Mouse (Mus musculus) heart, embryonic 14.5 days (tissue): ENCODE measurements at regions not wholly inside any gene's neighbourhood (a gene's known extent, or its start where the extent isn't known, plus 50 kb on each side); places are given as distances from the start of the nearest gene placed in this dataset.

Experiments
- ATAC-seq: fragments of 200-750 bp; cut with Nextera tagmentation; 2 replicates; pipeline ENCODE4 v1.8.0; 2017; ENCODE audit warnings: low read depth, moderate TSS enrichment; ENCODE audit not compliant: insufficient number of reproducible peaks, insufficient read depth, low FRiP score
- H3K27ac ChIP-seq, 2 experiments: fragments of 200-500 bp in 1 of 2; fragments of 300-500 bp in 1 of 2; sonication (generic) in 1 of 2; replicated peaks in 1 of 2; 2 replicates each; pipeline ENCODE4 v1.5.1; 2012 to 2014; ENCODE audit warnings: low read depth in 2 of 2, low read length in 2 of 2, control low read depth in 1 of 2, mild to moderate bottlenecking in 1 of 2, mixed read lengths in 1 of 2; ENCODE audit not compliant: control insufficient read depth in 1 of 2, insufficient read depth in 1 of 2
- H3K27me3 ChIP-seq: fragments of 300-500 bp; sonication (generic); 2 replicates; pipeline ENCODE4 v1.6.1; 2014; ENCODE audit warnings: mild to moderate bottlenecking, low read length, control low read depth; ENCODE audit not compliant: control insufficient read depth, insufficient read depth
- H3K36me3 ChIP-seq: fragments of 300-500 bp; sonication (generic); 2 replicates; pipeline ENCODE4 v1.6.1; 2014; ENCODE audit warnings: mild to moderate bottlenecking, control low read depth, low read length, mixed read lengths; ENCODE audit not compliant: control insufficient read depth, insufficient read depth
- H3K4me1 ChIP-seq, 2 experiments: fragments of 200-500 bp in 1 of 2; fragments of 300-500 bp in 1 of 2; sonication (generic) in 1 of 2; 2 replicates each; pipeline ENCODE4 v1.6.1; 2012 to 2014; ENCODE audit warnings: low read length in 2 of 2, control low read depth in 1 of 2, mixed read lengths in 1 of 2; ENCODE audit not compliant: control insufficient read depth in 2 of 2, insufficient read depth in 2 of 2
- H3K4me2 ChIP-seq: fragments of 300-500 bp; sonication (generic); 2 replicates; pipeline ENCODE4 v1.6.1; 2014; ENCODE audit warnings: mild to moderate bottlenecking, low read length
- H3K4me3 ChIP-seq, 2 experiments: fragments of 200-500 bp in 1 of 2; fragments of 300-500 bp in 1 of 2; sonication (generic) in 1 of 2; 2 replicates each; pipeline ENCODE4 v1.5.1; 2012 to 2014; ENCODE audit warnings: low read length in 2 of 2, mild to moderate bottlenecking in 2 of 2, control low read depth in 1 of 2, low read depth in 1 of 2, moderate library complexity in 1 of 2; ENCODE audit not compliant: control insufficient read depth in 1 of 2, insufficient read depth in 1 of 2
- H3K9ac ChIP-seq: fragments of 300-500 bp; sonication (generic); 2 replicates; pipeline ENCODE4 v1.6.1; 2014; ENCODE audit warnings: mild to moderate bottlenecking, low read length
- H3K9me3 ChIP-seq: fragments of 300-500 bp; sonication (generic); 2 replicates; pipeline ENCODE4 v1.6.1; 2016; ENCODE audit warnings: low read length, control low read depth; ENCODE audit not compliant: control insufficient read depth
- WGBS: fragments of 180-500 bp; shearing (Covaris S2); extraction: QIAGEN DNeasy Blood & Tissue Kit; methylation state at CpG from one replicate; pipeline ENCODE4 v1.1.7; 2014; 5-methylcytosine and 5-hydroxymethylcytosine counted together

- H3K36me3 ChIP-seq = no peaks in the 10 kb centered on the region
- no peaks in the 10 kb centered on the region for H3K9me3 ChIP-seq
- H3K27ac ChIP-seq = no peak overlapping the region
- no peak overlapping the region for H3K4me2 ChIP-seq
- no peak overlapping the region for H3K4me3 ChIP-seq
- no peak for ATAC-seq
- no peaks in the 10 kb centered on the region for H3K4me1 ChIP-seq
- H3K27me3 ChIP-seq = no peaks in the 10 kb centered on the region
- H3K9ac ChIP-seq = no peak overlapping the region
These were observed 178.7 kb upstream of the Negr1 start for GRCm38 (mm10) chr3:156382919-156383318.

DNA sequence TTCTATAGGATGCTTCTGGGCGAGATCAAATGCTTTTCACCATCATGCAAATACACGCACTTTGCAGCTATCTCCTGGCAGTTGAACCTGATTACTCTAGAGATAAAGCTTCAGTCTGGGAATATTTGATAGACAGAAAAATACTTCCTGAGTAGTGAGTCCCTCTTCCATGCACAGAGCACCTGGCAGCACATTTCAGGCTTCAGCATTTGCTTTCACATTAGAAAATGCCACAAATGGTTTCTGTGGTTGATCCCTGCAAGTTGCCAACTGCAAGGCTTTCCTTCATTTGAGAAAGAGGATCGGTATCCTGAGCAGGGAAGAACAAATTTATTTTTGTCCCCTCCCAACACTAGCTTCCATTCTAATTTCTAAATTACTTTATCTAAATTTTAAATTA lies 155.5 kb upstream of the Negr1 start:
- Histone ChIP-seq H3K9ac (no peak overlapping the region), H3K4me1 (no peaks in the 10 kb centered on the region), H3K36me3 (no peaks in the 10 kb centered on the region), H3K27ac (no peak overlapping the region), H3K9me3 (no peaks in the 10 kb centered on the region), H3K4me3 (no peak overlapping the region), H3K4me2 (no peak overlapping the region), H3K27me3 (no peaks in the 10 kb centered on the region)
- 73% methylated on average over 3 of the region's 3 CpGs for WGBS
- ATAC-seq = no peak

DNA sequence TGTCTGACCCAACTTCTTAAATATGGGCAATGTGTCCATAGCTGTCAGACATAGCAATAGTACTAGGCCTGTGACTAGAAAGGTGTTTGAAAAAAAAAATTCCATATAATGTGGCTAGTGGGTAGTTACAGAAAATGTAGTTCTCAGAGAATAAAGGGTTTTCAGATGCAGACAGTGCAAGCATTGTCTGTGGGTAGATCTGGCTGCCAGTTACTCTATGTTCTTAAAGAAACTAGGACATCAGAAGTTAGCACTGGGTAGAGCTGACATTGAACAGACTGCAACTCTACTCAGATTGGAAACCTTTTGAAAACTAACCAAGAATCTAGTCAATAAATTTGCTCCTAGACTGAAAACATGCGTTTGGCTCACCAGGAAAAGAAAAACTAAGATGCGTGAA lies 154.5 kb upstream of the Negr1 start:
- Histone ChIP-seq H3K9me3 (no peaks in the 10 kb centered on the region), H3K4me2 (no peak overlapping the region), H3K27me3 (no peaks in the 10 kb centered on the region), H3K36me3 (no peaks in the 10 kb centered on the region), H3K27ac (no peak overlapping the region), H3K4me3 (no peak overlapping the region), H3K4me1 (no peaks in the 10 kb centered on the region), H3K9ac (no peak overlapping the region)
- ATAC-seq = no peak
- WGBS = 78% methylated on average over 2 of the region's 2 CpGs

GRCm38 (mm10) chr3:156410126-156410525 lies 151.5 kb upstream of the Negr1 start:
- Histone ChIP-seq H3K36me3 (no peaks in the 10 kb centered on the region), H3K4me2 (no peak overlapping the region), H3K27me3 (no peaks in the 10 kb centered on the region), H3K9me3 (no peaks in the 10 kb centered on the region), H3K4me3 (no peak overlapping the region), H3K4me1 (no peaks in the 10 kb centered on the region), H3K27ac (no peak overlapping the region), H3K9ac (no peak overlapping the region)
- no peak for ATAC-seq
- 46% methylated on average over 1 of the region's 1 CpGs for WGBS

DNA sequence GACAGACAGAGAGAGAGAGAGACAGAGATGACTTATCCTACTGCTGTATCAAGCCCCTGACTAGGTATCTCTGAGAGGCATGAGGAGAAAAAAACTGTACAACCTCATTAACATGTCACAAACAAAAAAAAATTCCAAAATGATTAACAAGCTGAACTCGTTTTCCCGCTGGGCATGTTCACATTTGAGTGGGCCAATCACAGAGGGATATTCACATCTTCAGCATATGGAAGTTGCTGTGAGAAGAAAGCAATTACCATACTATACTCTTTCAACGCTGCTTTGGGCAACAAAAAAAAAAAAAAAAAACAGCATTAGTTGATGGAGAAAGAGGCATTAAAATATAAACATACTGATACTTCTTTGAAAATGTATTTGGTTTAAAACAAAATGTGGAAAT lies 148.8 kb upstream of the Negr1 start:
- WGBS = 64% methylated on average over 3 of the region's 3 CpGs

DNA sequence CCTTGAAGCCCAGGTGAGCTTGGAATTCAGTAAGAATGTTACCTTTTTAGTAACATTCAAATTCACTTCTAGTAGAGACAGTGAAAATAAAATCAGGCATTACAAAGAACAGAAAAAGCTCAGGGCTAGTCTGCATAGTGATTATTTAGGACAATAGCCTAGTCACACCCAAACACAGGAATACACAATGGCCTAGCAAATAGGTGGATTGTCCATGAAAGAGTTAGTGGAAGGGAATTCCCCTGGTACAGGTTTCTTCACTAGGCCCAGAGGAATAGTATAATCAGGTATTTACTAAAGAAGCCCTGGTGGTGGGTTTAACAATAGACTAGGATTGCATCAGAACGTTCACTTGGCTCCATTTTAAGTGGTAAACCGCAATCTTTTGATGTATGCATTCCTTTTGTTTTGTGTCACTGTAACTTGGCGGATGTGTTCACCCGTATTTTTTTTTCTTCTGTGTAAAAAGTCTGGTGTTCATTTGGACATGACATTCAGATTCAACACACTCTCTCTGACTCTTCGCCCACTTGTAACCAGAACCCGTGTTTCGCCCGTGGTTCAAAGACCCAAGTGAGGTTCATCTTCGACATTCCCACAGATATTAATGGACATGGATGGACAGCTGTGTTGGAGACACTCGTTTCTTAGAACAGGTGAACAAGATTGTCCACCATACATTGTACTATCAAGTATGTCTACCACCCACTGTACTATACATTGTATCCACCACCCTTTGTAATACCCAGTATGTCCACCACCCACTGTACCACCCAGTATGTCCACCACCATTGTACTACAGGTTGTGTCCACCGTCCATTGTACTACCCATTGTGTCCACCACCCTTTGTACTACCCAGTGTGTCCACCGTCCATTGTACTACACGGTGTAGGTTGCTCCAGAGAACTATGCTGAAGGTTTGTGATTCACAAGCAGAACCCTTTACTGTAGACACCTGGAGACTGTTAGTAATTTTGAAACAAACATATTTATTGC lies 146.9 kb upstream of the Negr1 start:
- Histone ChIP-seq H3K9ac (no peak overlapping the region), H3K36me3 (no peaks in the 10 kb centered on the region), H3K27ac (no peak overlapping the region), H3K4me1 (no peaks in the 10 kb centered on the region), H3K4me2 (no peak overlapping the region), H3K4me3 (no peak overlapping the region), H3K9me3 (no peaks in the 10 kb centered on the region), H3K27me3 (no peaks in the 10 kb centered on the region)
- no peak for ATAC-seq
- WGBS = 86% methylated on average over 13 of the region's 13 CpGs

More for the DNA sequence above, 148.8 kb upstream of the Negr1 start:
- H3K27me3 ChIP-seq = no peaks in the 10 kb centered on the region
- no peaks in the 10 kb centered on the region for H3K36me3 ChIP-seq
- no peak overlapping the region for H3K27ac ChIP-seq
- no peak overlapping the region for H3K4me2 ChIP-seq
- H3K9ac ChIP-seq = no peak overlapping the region
- ATAC-seq = no peak
- H3K9me3 ChIP-seq = no peaks in the 10 kb centered on the region
- H3K4me1 ChIP-seq = no peaks in the 10 kb centered on the region
- H3K4me3 ChIP-seq = no peak overlapping the region

GRCm38 (mm10) chr3:156418124-156418523 lies 143.5 kb upstream of the Negr1 start:
- Histone ChIP-seq H3K9ac (no peak overlapping the region), H3K27me3 (no peaks in the 10 kb centered on the region), H3K27ac (no peak overlapping the region), H3K9me3 (no peaks in the 10 kb centered on the region), H3K4me1 (no peaks in the 10 kb centered on the region), H3K36me3 (no peaks in the 10 kb centered on the region), H3K4me3 (no peak overlapping the region), H3K4me2 (no peak overlapping the region)
- no peak for ATAC-seq

- no peak overlapping the region for H3K4me3 ChIP-seq
- 58% methylated on average over 3 of the region's 3 CpGs for WGBS
- H3K27ac ChIP-seq = no peak overlapping the region
- no peak overlapping the region for H3K4me2 ChIP-seq
- no peaks in the 10 kb centered on the region for H3K4me1 ChIP-seq
- H3K9ac ChIP-seq = no peak overlapping the region
- H3K9me3 ChIP-seq = 0 out of 2 replicates have a peak, but pooled peaks cover 3% of the 10 kb centered on the region
- no peak for ATAC-seq
- H3K27me3 ChIP-seq = no peaks in the 10 kb centered on the region
- no peaks in the 10 kb centered on the region for H3K36me3 ChIP-seq
These were observed 138.5 kb upstream of the Negr1 start for GRCm38 (mm10) chr3:156423100-156423499.
